Mouse (Mus musculus): ENCODE measurements at regions not wholly inside any gene's neighbourhood (a gene's known extent, or its start where the extent isn't known, plus 50 kb on each side); places are given as distances from the start of the nearest gene placed in this dataset.

DNA sequence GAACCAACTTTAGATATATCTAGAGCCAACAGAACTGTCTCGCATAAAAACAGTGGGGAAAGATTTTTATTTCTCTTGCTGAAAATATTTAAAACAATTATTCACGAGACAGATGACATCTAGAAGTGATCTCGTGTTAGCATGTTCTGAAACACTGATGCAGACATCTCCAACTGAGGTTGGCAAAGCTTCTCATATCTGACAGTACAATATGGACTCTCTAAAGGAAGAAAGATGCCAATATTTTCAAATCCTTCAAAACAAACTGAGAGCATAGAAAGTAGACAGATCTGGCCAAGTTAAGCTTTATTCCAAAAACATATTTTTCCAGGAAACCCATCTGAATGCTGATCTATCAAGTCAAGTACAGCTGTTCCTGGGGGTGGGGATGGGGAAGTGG, 221.5 kb upstream of the Erbb4 start:
- dilution Hi-C loops (cut with MboI; ENCODE audit: extremely low pct_ligation_motif_present, extremely low pct_unique_long_range_greater_than_20kb, low sequenced_read_pairs) = no loop called here
- no peak overlapping the region for H3K4me3 ChIP-seq (replicated peaks in 1 of 3; ENCODE audit: low read depth in 2 of 3, low read length in 2 of 3, poor library complexity in 1 of 3)

DNA sequence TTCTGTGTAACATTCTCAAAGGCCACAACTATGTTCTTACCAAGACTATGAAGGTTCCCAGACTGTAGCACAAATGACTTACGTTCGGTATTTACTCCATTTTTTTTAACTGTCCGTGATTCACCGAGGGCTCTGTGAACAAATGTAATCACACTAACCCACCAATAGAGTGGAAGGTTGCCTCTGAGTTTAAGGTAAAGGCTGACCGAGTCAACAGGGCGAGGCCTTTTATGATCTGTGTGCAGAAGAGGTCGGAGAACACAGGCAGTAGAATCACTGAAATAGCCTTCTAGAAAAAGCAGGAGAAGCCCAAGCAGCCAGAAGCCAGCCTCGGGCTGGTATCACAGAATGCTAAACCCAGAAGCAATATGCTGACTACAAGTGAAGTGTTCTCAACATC, 218.9 kb upstream of the Erbb4 start:
- Histone ChIP-seq H3K27ac (ENCODE audit: insufficient read depth, low read depth) (no peak overlapping the region), H3K9ac (ENCODE audit: insufficient read depth, low read depth) (no peak overlapping the region), H3K27me3 (replicated peaks) (no peaks in the 10 kb centered on the region), H3K36me3 (replicated peaks in 1 of 2; ENCODE audit: control insufficient read depth in 1 of 2, insufficient read depth in 1 of 2, low read length in 1 of 2) (no peaks in the 10 kb centered on the region), H3K79me2 (replicated peaks; ENCODE audit: control insufficient read depth, extremely low read depth, insufficient read depth, poor library complexity, severe bottlenecking) (no peaks in the 10 kb centered on the region), H3K4me1 (ENCODE audit: control insufficient read depth in 1 of 2, insufficient read depth in 2 of 2) (no peaks in the 10 kb centered on the region), H3K4me3 (replicated peaks in 1 of 3; ENCODE audit: low read depth in 2 of 3, low read length in 2 of 3, poor library complexity in 1 of 3) (no peak overlapping the region), H3K4me2 (ENCODE audit: insufficient read depth, low read depth, poor library complexity, severe bottlenecking) (no peak overlapping the region), H3K9me3 (replicated peaks; ENCODE audit: low read length) (no peaks in the 10 kb centered on the region)
- dilution Hi-C loops (cut with MboI; ENCODE audit: extremely low pct_ligation_motif_present, extremely low pct_unique_long_range_greater_than_20kb, low sequenced_read_pairs) = no loop called here
- in situ Hi-C loops (cut with MboI; ENCODE audit: low pct_ligation_motif_present, low pct_unique_long_range_greater_than_20kb, low sequenced_read_pairs) = no loop called here
- DNase-seq (ENCODE audit: extremely low read depth) = no peak
- TF ChIP-seq MAZ (IDR thresholded peaks at IDR 0.05; ENCODE audit: low read depth, low read length) (no peak), CHD1 (IDR thresholded peaks at IDR 0.05; ENCODE audit: low read depth, low read length) (no peak), RCOR1 (conservative IDR thresholded peaks at IDR 0.05; ENCODE audit: low read depth, low read length) (no peak), MAX (IDR thresholded peaks at IDR 0.05; ENCODE audit: low read length) (no peak)

More for the DNA sequence above, 221.5 kb upstream of the Erbb4 start:
- no peak overlapping the region for H3K4me2 ChIP-seq (ENCODE audit: insufficient read depth, low read depth, poor library complexity, severe bottlenecking)
- TF ChIP-seq ELF1 (IDR thresholded peaks at IDR 0.05; ENCODE audit: low read depth, low read length) (no peak), PAX5 (IDR thresholded peaks at IDR 0.05; ENCODE audit: low read length) (no peak), POLR2AphosphoS2 (IDR thresholded peaks at IDR 0.05; ENCODE audit: low read depth, low read length) (no peak), JUND (conservative IDR thresholded peaks at IDR 0.05; ENCODE audit: low read depth, low read length) (no peak), HCFC1 (IDR thresholded peaks at IDR 0.05; ENCODE audit: low read depth, low read length) (no peak), TCF12 (IDR thresholded peaks at IDR 0.05; ENCODE audit: low read depth, low read length) (no peak), SMC3 (IDR thresholded peaks at IDR 0.05; ENCODE audit: low read depth, low read length) (no peak), ETS1 (conservative IDR thresholded peaks at IDR 0.05; ENCODE audit: low read depth, low read length) (no peak), POLR2A (IDR thresholded peaks at IDR 0.05; ENCODE audit: low read depth, low read length) (no peak), TBP (conservative IDR thresholded peaks at IDR 0.05; ENCODE audit: low read depth, low read length) (no peak), MXI1 (IDR thresholded peaks at IDR 0.05; ENCODE audit: low read depth, low read length) (no peak), NRF1 (IDR thresholded peaks at IDR 0.05; ENCODE audit: low read depth, low read length) (no peak), ZMIZ1 (IDR thresholded peaks at IDR 0.05; ENCODE audit: low read depth, low read length) (no peak), USF2 (conservative IDR thresholded peaks at IDR 0.05; ENCODE audit: low read depth, low read length) (no peak), ZC3H11A (IDR thresholded peaks at IDR 0.05; ENCODE audit: low read depth, low read length) (no peak)
- no peaks in the 10 kb centered on the region for H3K79me2 ChIP-seq (replicated peaks; ENCODE audit: control insufficient read depth, extremely low read depth, insufficient read depth, poor library complexity, severe bottlenecking)
- H3K27me3 ChIP-seq (replicated peaks) = no peaks in the 10 kb centered on the region
- no peaks in the 10 kb centered on the region for H3K9me3 ChIP-seq (replicated peaks; ENCODE audit: low read length)
- no peak overlapping the region for H3K27ac ChIP-seq (ENCODE audit: insufficient read depth, low read depth)
- no peaks in the 10 kb centered on the region for H3K36me3 ChIP-seq (replicated peaks in 1 of 2; ENCODE audit: control insufficient read depth in 1 of 2, insufficient read depth in 1 of 2, low read length in 1 of 2)
- in situ Hi-C loops (cut with MboI; ENCODE audit: low pct_ligation_motif_present, low pct_unique_long_range_greater_than_20kb, low sequenced_read_pairs) = no loop called here
- no peak for DNase-seq (ENCODE audit: extremely low read depth)
- no peak overlapping the region for H3K9ac ChIP-seq (ENCODE audit: insufficient read depth, low read depth)
- 0 out of 4 replicates have a peak, but pooled peaks cover 0 to 3% of the 10 kb centered on the region in 2 experiments for H3K4me1 ChIP-seq (ENCODE audit: control insufficient read depth in 1 of 2, insufficient read depth in 2 of 2)
